Comparison of ENCODE assay signal across 22 mouse cellular contexts in genomic region chr9:118449336-118449735, GRCm38 (mm10). TPM values are rescaled to one million over a fixed set of nuclear protein-coding genes. Genes with fewer than 3 reads are reported as not detected.
DNase-seq lines count a peak whose midpoint lies in the region; ATAC-seq and TF ChIP-seq lines count a peak whose summit lies in the region.
"Had no signal": no experiment of that assay in that cellular context is flagged by ENCODE, and none has a peak within 500 bp of the region (broad histone marks: within the 10 kb centered on the region; RNA-seq: fewer than 3 reads in every experiment).

No protein-coding gene starts in this region.

- 0 out of 2 replicates have a peak, but pooled peaks cover 3% of the 10 kb centered on the region for H3K4me1 ChIP-seq in hindbrain, postnatal 0 days (ENCODE audit: insufficient read depth, low read length)
- H3K4me1 ChIP-seq in hindbrain, embryonic 11.5 days (replicated peaks; ENCODE audit: control insufficient read depth, insufficient read depth, low read length): no peaks in the 10 kb centered on the region
- H3K4me1 ChIP-seq in midbrain, postnatal 0 days (ENCODE audit: insufficient read depth, low read length): no peaks in the 10 kb centered on the region
- H3K4me1 ChIP-seq in midbrain, embryonic 15.5 days: 0 out of 2 replicates have a peak, but pooled peaks cover 6% of the 10 kb centered on the region
- H3K4me1 ChIP-seq: embryonic facial prominence, embryonic 13.5 days; embryonic facial prominence, embryonic 15.5 days had no signal

- no peak overlapping the region for H3K9ac ChIP-seq in hindbrain, postnatal 0 days (replicated peaks; ENCODE audit: low read length)
- H3K9ac ChIP-seq in hindbrain, embryonic 11.5 days (ENCODE audit: low read depth, low read length): no peak overlapping the region
- no peak overlapping the region for H3K9ac ChIP-seq in midbrain, postnatal 0 days (replicated peaks; ENCODE audit: low read length, poor library complexity, severe bottlenecking)
- no peak overlapping the region for H3K9ac ChIP-seq in midbrain, embryonic 15.5 days
- H3K9ac ChIP-seq: embryonic facial prominence, embryonic 13.5 days; embryonic facial prominence, embryonic 15.5 days; forebrain, embryonic 12.5 days had no signal

- H3K4me2 ChIP-seq in hindbrain, postnatal 0 days (ENCODE audit: low read depth, low read length): no peak overlapping the region
- H3K4me2 ChIP-seq in hindbrain, embryonic 11.5 days (replicated peaks; ENCODE audit: low read depth, low read length): no peak overlapping the region
- H3K4me2 ChIP-seq in midbrain, postnatal 0 days (ENCODE audit: low read depth, low read length, poor library complexity, severe bottlenecking): no peak overlapping the region
- no peak overlapping the region for H3K4me2 ChIP-seq in midbrain, embryonic 15.5 days
- H3K4me2 ChIP-seq: embryonic facial prominence, embryonic 13.5 days; embryonic facial prominence, embryonic 15.5 days; forebrain, embryonic 12.5 days had no signal

- H3K4me3 ChIP-seq in hindbrain, postnatal 0 days (ENCODE audit: low read length): no peak overlapping the region
- H3K4me3 ChIP-seq in hindbrain, embryonic 11.5 days (ENCODE audit: low read depth, low read length): no peak overlapping the region
- no peak overlapping the region for H3K4me3 ChIP-seq in midbrain, postnatal 0 days (ENCODE audit: low read depth, low read length)
- no peak overlapping the region for H3K4me3 ChIP-seq in midbrain, embryonic 15.5 days
- H3K4me3 ChIP-seq: embryonic facial prominence, embryonic 13.5 days; embryonic facial prominence, embryonic 15.5 days; erythroblast, embryonic 14.5 days; forebrain, embryonic 10.5 days; forebrain, embryonic 12.5 days had no signal

- no peaks in the 10 kb centered on the region for H3K9me3 ChIP-seq in hindbrain, postnatal 0 days (ENCODE audit: low read length)
- H3K9me3 ChIP-seq in hindbrain, embryonic 11.5 days (ENCODE audit: control insufficient read depth, low read length): no peaks in the 10 kb centered on the region
- H3K9me3 ChIP-seq in midbrain, postnatal 0 days (ENCODE audit: low read length): no peaks in the 10 kb centered on the region
- H3K9me3 ChIP-seq in midbrain, embryonic 15.5 days: no peaks in the 10 kb centered on the region
- H3K9me3 ChIP-seq: embryonic facial prominence, embryonic 13.5 days; embryonic facial prominence, embryonic 15.5 days; forebrain, embryonic 10.5 days; forebrain, embryonic 12.5 days had no signal

- H3K27me3 ChIP-seq in hindbrain, postnatal 0 days (ENCODE audit: insufficient read depth, low read length): no peaks in the 10 kb centered on the region
- no peaks in the 10 kb centered on the region for H3K27me3 ChIP-seq in hindbrain, embryonic 11.5 days (ENCODE audit: control insufficient read depth, insufficient read depth, low read length)
- no peaks in the 10 kb centered on the region for H3K27me3 ChIP-seq in midbrain, postnatal 0 days (ENCODE audit: insufficient read depth, low read length)
- H3K27me3 ChIP-seq in midbrain, embryonic 15.5 days (replicated peaks): no peaks in the 10 kb centered on the region
- H3K27me3 ChIP-seq: embryonic facial prominence, embryonic 15.5 days had no signal

- no peak overlapping the region for H3K27ac ChIP-seq in hindbrain, postnatal 0 days
- no peak overlapping the region for H3K27ac ChIP-seq in hindbrain, embryonic 11.5 days (ENCODE audit: low read depth, low read length)
- H3K27ac ChIP-seq in midbrain, postnatal 0 days (ENCODE audit: low read depth, low read length): no peak overlapping the region
- H3K27ac ChIP-seq in midbrain, embryonic 15.5 days: no peak overlapping the region
- H3K27ac ChIP-seq: embryonic facial prominence, embryonic 13.5 days; embryonic facial prominence, embryonic 15.5 days; forebrain, embryonic 10.5 days; forebrain, embryonic 12.5 days had no signal

- ATAC-seq in hindbrain, postnatal 0 days: no peak
- no peak for ATAC-seq in hindbrain, embryonic 11.5 days (ENCODE audit: low FRiP score)
- ATAC-seq in midbrain, postnatal 0 days (ENCODE audit: low FRiP score): no peak
- ATAC-seq in midbrain, embryonic 15.5 days (replicated peaks): no peak
- ATAC-seq: forebrain, embryonic 14.5 days; forebrain, embryonic 16.5 days had no signal

- 73% methylated on average over 8 of the region's 8 CpGs for WGBS in hindbrain, postnatal 0 days
- WGBS in hindbrain, embryonic 11.5 days: 87% methylated on average over 8 of the region's 8 CpGs
- WGBS in midbrain, postnatal 0 days: 91% methylated on average over 8 of the region's 8 CpGs
- WGBS in midbrain, embryonic 15.5 days: 91% methylated on average over 8 of the region's 8 CpGs

- no peak for TF ChIP-seq CTCF in hindbrain, postnatal 0 days (IDR thresholded peaks at IDR 0.05; ENCODE audit: low read depth)
- no peak for TF ChIP-seq CTCF in midbrain, postnatal 0 days (IDR thresholded peaks at IDR 0.05)

- no peaks in the 10 kb centered on the region for H3K36me3 ChIP-seq in hindbrain, postnatal 0 days (ENCODE audit: insufficient read depth, low read length)
- no peaks in the 10 kb centered on the region for H3K36me3 ChIP-seq in hindbrain, embryonic 11.5 days (ENCODE audit: control insufficient read depth, insufficient read depth, low read length)
- H3K36me3 ChIP-seq in midbrain, postnatal 0 days (ENCODE audit: insufficient read depth, low read length): no peaks in the 10 kb centered on the region
- no peaks in the 10 kb centered on the region for H3K36me3 ChIP-seq in midbrain, embryonic 15.5 days (replicated peaks)
- H3K36me3 ChIP-seq: embryonic facial prominence, embryonic 13.5 days; embryonic facial prominence, embryonic 15.5 days; forebrain, embryonic 10.5 days; forebrain, embryonic 12.5 days had no signal

- DNase-seq in cerebellum, postnatal 14 days: peak; percentile 57 to 66
- DNase-seq in cerebellum, adult 11 months: no peak
- peak; percentile 36 for DNase-seq in hindbrain, postnatal 0 days (ENCODE audit: low spot score)
- DNase-seq in hindbrain, embryonic 11.5 days (ENCODE audit: low spot score): no peak
- DNase-seq in midbrain, postnatal 0 days (ENCODE audit: low spot score): peak; percentile 32
- DNase-seq: adrenal gland, adult 2 months; adrenal gland, postnatal 10 days; adrenal gland, postnatal 25 days; cerebellum, adult 11-12 months; cerebellum, adult 8-10 months; cerebellum, postnatal 36 days; embryo, embryonic 11 days had no signal

RNA-seq across cellular contexts. Expression of gene Eomes, which starts 28.7 kb away (rescaled TPM):
- total RNA-seq in hindbrain, postnatal 0 days (2014; rRNA removed): 16.2 and 19.4 TPM in 2 replicates
- 8.6 and 8.9 TPM in 2 replicates for polyA plus RNA-seq in hindbrain, postnatal 0 days (2015; fragmentation: Nextera tagmentation; extraction: Ambion mirVana)
- 0.11 TPM in 1 of 2 replicates, not detected in the other for polyA plus RNA-seq in hindbrain, embryonic 11.5 days (2014; fragmentation: Nextera tagmentation; extraction: Ambion mirVana)
- total RNA-seq in midbrain, postnatal 0 days (2014; rRNA removed): 0.90 and 2.2 TPM in 2 replicates
- 0.15 and 0.19 TPM in 2 replicates for polyA plus RNA-seq in midbrain, postnatal 0 days (2015; fragmentation: Nextera tagmentation; extraction: Ambion mirVana)
- polyA plus RNA-seq in midbrain, embryonic 15.5 days (2015; fragmentation: Nextera tagmentation; extraction: Ambion mirVana): 1.6 and 3.0 TPM in 2 replicates
- total RNA-seq: common myeloid progenitor, adult 5-6 weeks; MEL had no signal
- polyA plus RNA-seq: embryonic facial prominence, embryonic 15.5 days; erythroblast, embryonic 14.5 days had no signal

RNA-seq across cellular contexts. Expression of gene Golga4, which starts 56.7 kb away (rescaled TPM):
- 34.1 and 36.8 TPM in 2 replicates for total RNA-seq in hindbrain, postnatal 0 days (2014; rRNA removed)
- polyA plus RNA-seq in hindbrain, postnatal 0 days (2015; fragmentation: Nextera tagmentation; extraction: Ambion mirVana): 25.8 and 27.2 TPM in 2 replicates
- 51.5 and 64.8 TPM in 2 replicates for polyA plus RNA-seq in hindbrain, embryonic 11.5 days (2014; fragmentation: Nextera tagmentation; extraction: Ambion mirVana)
- 34.5 and 57.9 TPM in 2 replicates for total RNA-seq in midbrain, postnatal 0 days (2014; rRNA removed)
- polyA plus RNA-seq in midbrain, postnatal 0 days (2015; fragmentation: Nextera tagmentation; extraction: Ambion mirVana): 21.0 and 26.2 TPM in 2 replicates
- polyA plus RNA-seq in midbrain, embryonic 15.5 days (2015; fragmentation: Nextera tagmentation; extraction: Ambion mirVana): 49.9 and 51.3 TPM in 2 replicates

Comparison
In these comparisons a context has a peak if more than half of its experiments do, and no peak if none do; other contexts are left out.
1. DNase-seq: peak in cerebellum, postnatal 14 days (2 of 2), hindbrain, postnatal 0 days (single experiment) and midbrain, postnatal 0 days (single experiment); none in cerebellum, adult 11 months (single experiment) and hindbrain, embryonic 11.5 days (single experiment).